Mouse (Mus musculus) neural tube, embryonic 14.5 days (tissue): ENCODE data around the gene Suco. TPM values are rescaled to one million over a fixed set of nuclear protein-coding genes. Genes with fewer than 3 reads are reported as not detected.

ENCODE experiments used
- ATAC-seq: fragments of 200-750 bp; cut with Nextera tagmentation; 2 replicates; pipeline ENCODE4 v1.8.0; 2017; ENCODE audit warnings: low read depth, mild to moderate bottlenecking, moderate TSS enrichment, moderate library complexity
- H3K27ac ChIP-seq: fragments of 300-500 bp; sonication (generic); 2 replicates; pipeline ENCODE4 v1.5.1; 2014; ENCODE audit warnings: low read depth, mild to moderate bottlenecking, control low read depth, low read length, moderate library complexity, mixed read lengths
- H3K27me3 ChIP-seq: fragments of 300-500 bp; sonication (generic); 2 replicates; pipeline ENCODE4 v1.6.1; 2014; ENCODE audit warnings: low read length; ENCODE audit not compliant: control insufficient read depth, insufficient read depth
- H3K36me3 ChIP-seq: fragments of 300-500 bp; sonication (generic); 2 replicates; pipeline ENCODE4 v1.6.1; 2014; ENCODE audit warnings: low read length, mixed read lengths; ENCODE audit not compliant: control insufficient read depth, insufficient read depth
- H3K4me1 ChIP-seq: fragments of 300-500 bp; sonication (generic); 2 replicates; pipeline ENCODE4 v1.6.1; 2014; ENCODE audit warnings: low read length; ENCODE audit not compliant: control insufficient read depth, insufficient read depth
- H3K4me2 ChIP-seq: fragments of 300-500 bp; sonication (generic); 2 replicates; pipeline ENCODE4 v1.6.1; 2014; ENCODE audit warnings: mild to moderate bottlenecking, low read depth, low read length, control low read depth
- H3K4me3 ChIP-seq: fragments of 300-500 bp; sonication (generic); 2 replicates; pipeline ENCODE4 v1.5.1; 2014; ENCODE audit warnings: low read depth, low read length, control low read depth, mixed read lengths
- H3K9ac ChIP-seq: fragments of 300-500 bp; sonication (generic); replicated peaks from 2 replicates; pipeline ENCODE4 v1.6.1; 2014; ENCODE audit warnings: low read depth, mild to moderate bottlenecking, control low read depth, low read length, mixed read lengths
- H3K9me3 ChIP-seq: fragments of 300-500 bp; sonication (generic); 2 replicates; pipeline ENCODE4 v1.6.1; 2016; ENCODE audit warnings: low read length; ENCODE audit not compliant: control insufficient read depth
- WGBS: fragments of 180-500 bp; shearing (Covaris S2); extraction: QIAGEN DNeasy Blood & Tissue Kit; methylation state at CpG from one replicate; pipeline ENCODE4 v1.1.7; 2014; 5-methylcytosine and 5-hydroxymethylcytosine counted together
- polyA plus RNA-seq: library from polyadenylated mRNA; unstranded; fragments of >200 nt; fragmentation: Nextera tagmentation; extraction: Ambion mirVana; gene quantifications from 2 replicates; pipeline ENCODE4 v1.2.1, GENCODE M21; 2014

Suco gene
- polyA plus RNA-seq, 1 experiment from 2014 or later, result 31.3 TPM

GRCm38 (mm10) chr1:161896130-161896529 lies 19.6 kb upstream of the Suco start:
- Histone ChIP-seq H3K36me3 (no peaks in the 10 kb centered on the region), H3K9ac (no peak overlapping the region), H3K4me1 (no peaks in the 10 kb centered on the region), H3K27me3 (no peaks in the 10 kb centered on the region), H3K4me3 (no peak overlapping the region), H3K9me3 (no peaks in the 10 kb centered on the region), H3K27ac (no peak overlapping the region), H3K4me2 (no peak overlapping the region)
- ATAC-seq, result no peak
- 79% methylated on average over 10 of the region's 10 CpGs for WGBS

DNA sequence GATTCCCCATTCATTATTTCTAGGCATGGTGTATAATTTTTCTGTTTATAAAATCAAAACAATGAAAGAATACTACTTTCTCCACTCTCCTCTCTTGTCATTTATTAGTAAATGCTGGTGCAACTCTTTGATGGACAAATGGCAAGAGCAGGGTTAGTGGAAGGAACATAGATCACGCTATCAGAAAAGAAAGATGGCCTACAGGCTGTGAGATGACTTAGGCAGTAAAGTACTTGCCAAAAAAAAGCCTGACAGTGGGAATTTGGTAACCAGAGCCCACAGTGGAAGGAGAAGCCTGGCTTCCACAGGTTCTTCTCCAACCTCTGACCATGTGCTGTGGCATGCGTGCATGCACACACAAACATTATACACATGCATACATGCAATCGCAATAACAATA lies 18.5 kb upstream of the Suco start:
- Histone ChIP-seq H3K27me3 (no peaks in the 10 kb centered on the region), H3K4me1 (no peaks in the 10 kb centered on the region), H3K9me3 (no peaks in the 10 kb centered on the region), H3K9ac (no peak overlapping the region), H3K4me3 (no peak overlapping the region), H3K36me3 (no peaks in the 10 kb centered on the region), H3K27ac (no peak overlapping the region), H3K4me2 (no peak overlapping the region)
- WGBS, result 97% methylated on average over 3 of the region's 3 CpGs
- ATAC-seq, result no peak

GRCm38 (mm10) chr1:161894553-161894952 lies 18.1 kb upstream of the Suco start:
- Histone ChIP-seq H3K9ac (no peak overlapping the region), H3K4me3 (no peak overlapping the region), H3K27ac (no peak overlapping the region), H3K9me3 (no peaks in the 10 kb centered on the region), H3K4me2 (no peak overlapping the region), H3K36me3 (no peaks in the 10 kb centered on the region), H3K4me1 (no peaks in the 10 kb centered on the region), H3K27me3 (no peaks in the 10 kb centered on the region)
- no peak for ATAC-seq
- WGBS, result 73% methylated on average over 2 of the region's 2 CpGs

DNA sequence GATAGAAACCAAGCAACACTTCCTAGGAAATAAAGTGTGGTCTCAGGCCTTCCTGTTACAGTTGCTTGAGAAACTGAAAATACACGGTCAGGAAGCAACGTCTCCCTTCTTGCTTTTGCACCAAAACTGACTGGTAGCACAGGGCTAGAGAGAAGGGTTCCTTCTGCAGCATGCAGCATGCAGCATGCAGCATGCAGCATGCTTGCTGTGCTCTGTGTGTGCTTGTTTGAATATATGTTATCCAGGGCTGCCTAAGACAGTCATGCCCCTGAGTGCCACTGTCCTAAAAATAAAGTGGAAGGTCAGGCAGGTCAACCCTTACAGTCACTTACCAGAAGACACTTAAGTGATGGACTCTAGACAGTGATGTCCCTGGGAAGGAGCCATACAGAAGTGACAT lies 17.6 kb upstream of the Suco start:
- Histone ChIP-seq H3K36me3 (no peaks in the 10 kb centered on the region), H3K27me3 (no peaks in the 10 kb centered on the region), H3K27ac (no peak overlapping the region), H3K9me3 (no peaks in the 10 kb centered on the region), H3K4me2 (no peak overlapping the region), H3K9ac (no peak overlapping the region), H3K4me3 (no peak overlapping the region), H3K4me1 (no peaks in the 10 kb centered on the region)
- 85% methylated on average over 2 of the region's 2 CpGs for WGBS
- no peak for ATAC-seq

DNA sequence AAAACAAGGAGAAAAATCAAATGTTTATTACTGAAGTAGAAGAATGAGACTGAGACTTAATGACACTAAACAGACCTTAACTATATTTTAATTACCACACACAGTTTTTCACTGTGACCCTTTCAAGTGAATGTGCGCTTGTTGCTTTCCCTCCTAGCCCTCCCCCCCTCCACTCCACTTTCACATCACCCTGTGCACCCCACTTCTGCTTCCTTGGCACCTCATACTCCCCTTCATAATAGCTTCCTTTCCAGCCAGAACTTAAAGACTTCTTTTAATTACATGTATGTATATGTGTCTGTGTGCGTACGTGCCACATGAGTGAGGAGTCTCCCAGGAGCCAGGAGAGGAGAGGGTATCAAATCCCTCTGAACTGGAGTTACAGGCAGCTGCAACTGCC lies 12.3 kb upstream of the Suco start:
- no peak for ATAC-seq
- H3K4me3 ChIP-seq, result no peak overlapping the region

DNA sequence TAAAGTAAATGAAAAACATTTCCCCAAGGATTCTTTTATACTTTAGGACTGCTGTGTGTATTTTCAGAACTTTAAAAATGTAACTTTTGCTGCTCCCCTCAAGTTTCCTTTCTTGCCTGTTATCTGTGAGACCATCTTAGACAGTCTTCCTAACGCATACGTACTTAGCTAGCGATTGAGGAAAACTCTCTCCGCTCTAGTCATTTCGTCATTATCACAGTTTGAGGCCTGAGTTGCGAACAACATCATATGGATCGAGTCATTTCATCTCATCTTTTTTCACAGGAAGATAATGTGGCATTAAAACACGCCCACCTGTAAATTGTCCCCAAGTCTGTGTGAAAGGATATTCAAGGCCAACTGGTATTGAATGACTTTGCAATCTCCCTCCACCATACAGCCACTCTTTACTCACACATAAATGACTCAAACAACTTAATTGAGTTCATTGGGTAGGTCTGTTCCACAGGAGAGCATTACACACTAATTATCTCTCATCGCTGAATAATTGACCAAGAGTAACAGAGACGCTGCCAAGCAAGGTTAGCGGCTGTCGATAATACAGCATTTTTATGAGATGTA lies 11.3 kb upstream of the Suco start:
- H3K4me1 ChIP-seq, result no peaks in the 10 kb centered on the region
- H3K4me3 ChIP-seq, result no peak overlapping the region
- WGBS, result 88% methylated on average over 12 of the region's 12 CpGs
- H3K4me2 ChIP-seq, result no peak overlapping the region
- no peak overlapping the region for H3K27ac ChIP-seq
- no peaks in the 10 kb centered on the region for H3K27me3 ChIP-seq
- no peaks in the 10 kb centered on the region for H3K9me3 ChIP-seq
- no peak overlapping the region for H3K9ac ChIP-seq
- H3K36me3 ChIP-seq, result no peaks in the 10 kb centered on the region
- ATAC-seq, result no peak

More for the DNA sequence above, 12.3 kb upstream of the Suco start:
- Histone ChIP-seq H3K9ac (no peak overlapping the region), H3K36me3 (no peaks in the 10 kb centered on the region), H3K9me3 (no peaks in the 10 kb centered on the region), H3K27me3 (no peaks in the 10 kb centered on the region), H3K4me2 (no peak overlapping the region), H3K4me1 (no peaks in the 10 kb centered on the region), H3K27ac (no peak overlapping the region)
- WGBS, result 93% methylated on average over 3 of the region's 3 CpGs

GRCm38 (mm10) chr1:161885762-161886161 lies 9.3 kb upstream of the Suco start:
- WGBS, result 90% methylated on average over 1 of the region's 1 CpGs
- Histone ChIP-seq H3K27ac (no peak overlapping the region), H3K27me3 (no peaks in the 10 kb centered on the region), H3K4me1 (no peaks in the 10 kb centered on the region), H3K4me3 (no peak overlapping the region), H3K4me2 (no peak overlapping the region), H3K9ac (no peak overlapping the region), H3K9me3 (no peaks in the 10 kb centered on the region), H3K36me3 (no peaks in the 10 kb centered on the region)
- ATAC-seq, result no peak

GRCm38 (mm10) chr1:161877580-161878142 lies 1.2 kb upstream of the Suco start:
- Histone ChIP-seq H3K4me3 (peak overlapping the region; percentile 57), H3K4me1 (peaks cover 26% of the 10 kb centered on the region), H3K27me3 (no peaks in the 10 kb centered on the region), H3K9me3 (no peaks in the 10 kb centered on the region), H3K9ac (no peak overlapping the region), H3K36me3 (no peaks in the 10 kb centered on the region), H3K27ac (no peak overlapping the region), H3K4me2 (peak overlapping the region; percentile 66)
- no peak for ATAC-seq
- 21% methylated on average over 5 of the region's 5 CpGs for WGBS

DNA sequence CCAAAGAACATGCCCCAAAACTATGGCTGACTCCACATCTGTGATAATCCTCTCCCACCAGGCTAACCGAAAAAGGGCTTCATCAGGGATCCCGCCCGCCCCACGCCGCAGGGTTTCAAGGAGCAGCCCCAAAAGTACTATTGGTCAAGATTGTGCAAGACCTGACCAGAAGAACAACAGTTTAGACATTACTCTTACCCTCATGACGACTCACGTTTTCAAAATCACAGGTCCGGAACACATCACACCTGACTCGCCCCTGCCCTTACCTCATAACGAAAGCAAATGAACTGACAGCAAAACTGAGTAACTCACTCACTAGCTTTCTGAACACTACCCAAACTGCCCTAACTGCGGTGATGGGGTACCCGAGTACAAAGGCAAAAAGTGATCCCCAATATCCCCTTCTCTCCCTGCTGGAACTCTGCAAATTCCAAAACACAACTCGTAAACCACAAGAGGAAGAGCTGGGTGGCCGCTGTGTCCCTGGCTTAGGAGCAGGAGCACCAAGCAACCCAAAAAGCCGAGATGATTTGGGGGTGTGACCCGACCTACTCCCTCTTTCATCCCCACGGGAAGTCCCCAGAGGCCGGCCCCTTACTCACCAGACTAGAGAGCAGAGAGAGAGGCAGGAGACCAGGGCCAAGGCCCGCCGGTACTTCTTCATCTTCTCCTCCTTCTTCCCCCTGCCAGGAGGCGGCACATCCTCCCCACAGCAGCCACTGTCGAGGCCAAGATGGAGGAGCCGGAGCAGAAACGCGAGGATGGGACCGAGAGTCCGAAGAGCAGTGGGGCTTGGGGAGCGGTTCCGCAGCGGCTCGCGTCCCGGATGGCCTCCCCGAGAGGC lies 553 bp downstream of the Suco start:
- Histone ChIP-seq H3K9me3 (no peaks in the 10 kb centered on the region), H3K4me2 (peak overlapping the region; percentile 74), H3K4me3 (peak overlapping the region; percentile 57), H3K27ac (peak overlapping the region; percentile 97), H3K27me3 (no peaks in the 10 kb centered on the region), H3K9ac (peak overlapping the region; percentile 80), H3K4me1 (peaks cover 26% of the 10 kb centered on the region), H3K36me3 (no peaks in the 10 kb centered on the region)
- ATAC-seq, result peak; percentile 61
- under 1% methylated on average over 33 of the region's 34 CpGs for WGBS
